Mouse (Mus musculus) left cerebral cortex, postnatal 25 days (tissue): Measurements from ENCODE around the gene Tdrd6. TPM values are rescaled to one million over a fixed set of nuclear protein-coding genes. Genes with fewer than 3 reads are reported as not detected.

Experiments used
- total RNA-seq, 2 experiments: library from RNA; stranded (reverse); gene quantifications; 2 replicates each; pipeline ENCODE4 v1.2.3; 2021

The Tdrd6 gene
- total RNA-seq, 2 experiments from 2014 or later = 0.25 to 0.50 TPM

Other genes starting within 250 kb of the Tdrd6 start
- gene Mep1a, start 127.5 kb downstream of the Tdrd6 start, total RNA-seq = not detected
- under 1 TPM in 1 of 2 experiments, not detected in 1; 0.25 TPM for gene Ankrd66, start 86.7 kb downstream of the Tdrd6 start, total RNA-seq
- gene Pla2g7, start 62.2 kb downstream of the Tdrd6 start, total RNA-seq = 10 to 100 TPM; 76.0 to 79.6 TPM
- 10 to 100 TPM; 42.8 to 47.8 TPM for gene Slc25a27, start 36.9 kb upstream of the Tdrd6 start, total RNA-seq
- 1 to 10 TPM; 1.8 TPM for gene Cyp39a1, start 37.1 kb upstream of the Tdrd6 start, total RNA-seq
- 100 to 1,000 TPM; 171 to 178 TPM for gene Rcan2, start 171.1 kb upstream of the Tdrd6 start, total RNA-seq